Mouse (Mus musculus) liver, postnatal 0 days (tissue): ENCODE results near the gene Abhd17b. TPM values are rescaled to one million over a fixed set of nuclear protein-coding genes. Genes with fewer than 3 reads are reported as not detected.
A peak's percentile ranks its signal among the peaks of the same experiment; 100 is the strongest.
"Not testable (repeated sequence)": the region's sequence is repeated elsewhere in the genome, so short reads cannot be mapped to it uniquely, and the experiment has no call there.

Source experiments
- ATAC-seq: fragments of 200-750 bp; cut with Nextera tagmentation; 2 replicates; pipeline ENCODE4 v1.8.0; 2017; ENCODE audit warnings: mild to moderate bottlenecking, moderate library complexity
- DNase-seq: peaks from one replicate; pipeline ENCODE4 v3.0.0-alpha.2; 2016
- H3K27ac ChIP-seq: fragments of 300-500 bp; sonication (generic); 2 replicates; pipeline ENCODE4 v1.5.1; 2014; ENCODE audit warnings: antibody characterized with exemption, moderate library complexity, mild to moderate bottlenecking, low read depth
- H3K27me3 ChIP-seq: fragments of 300-500 bp; sonication (generic); 2 replicates; pipeline ENCODE4 v1.6.1; 2014; ENCODE audit warnings: low read length, control low read depth, mixed read lengths; ENCODE audit not compliant: insufficient read depth
- H3K36me3 ChIP-seq: fragments of 300-500 bp; sonication (generic); replicated peaks from 2 replicates; pipeline ENCODE4 v1.6.1; 2014; ENCODE audit warnings: mild to moderate bottlenecking, control low read depth, low read length, moderate library complexity, mixed read lengths; ENCODE audit not compliant: insufficient read depth
- H3K4me1 ChIP-seq: fragments of 300-500 bp; sonication (generic); 2 replicates; pipeline ENCODE4 v1.6.1; 2014; ENCODE audit warnings: antibody characterized with exemption, mild to moderate bottlenecking, control low read depth; ENCODE audit not compliant: insufficient read depth
- H3K4me2 ChIP-seq: fragments of 300-500 bp; sonication (generic); 2 replicates; pipeline ENCODE4 v1.6.1; 2014; ENCODE audit warnings: low read depth, mild to moderate bottlenecking, low read length, moderate library complexity, mixed read lengths
- H3K4me3 ChIP-seq: fragments of 300-500 bp; sonication (generic); 2 replicates; pipeline ENCODE4 v1.5.1; 2014; ENCODE audit warnings: low read depth, low read length
- H3K9ac ChIP-seq: fragments of 300-500 bp; sonication (generic); replicated peaks from 2 replicates; pipeline ENCODE4 v1.6.1; 2014; ENCODE audit warnings: mild to moderate bottlenecking, moderate library complexity
- H3K9me3 ChIP-seq: fragments of 300-500 bp; sonication (generic); 2 replicates; pipeline ENCODE4 v1.6.1; 2016; ENCODE audit warnings: mild to moderate bottlenecking, control low read depth, low read length, mixed read lengths
- CTCF ChIP-seq: sonication (generic); IDR thresholded peaks from 2 replicates; pipeline ENCODE4 v1.5.1; 2016; ENCODE audit warnings: antibody characterized with exemption, low read depth
- EP300 ChIP-seq: IDR thresholded peaks from 2 replicates; pipeline ENCODE4 v1.6.1; 2016; ENCODE audit warnings: antibody characterized with exemption, low read depth, mild to moderate bottlenecking
- WGBS: fragments of 180-500 bp; shearing (Covaris S2); extraction: QIAGEN DNeasy Blood & Tissue Kit; methylation state at CpG from one replicate; pipeline ENCODE4 v1.1.7; 2014; ENCODE audit not compliant: insufficient replicate concordance; 5-methylcytosine and 5-hydroxymethylcytosine counted together
- polyA plus RNA-seq: library from polyadenylated mRNA; unstranded; fragments of >200 nt; fragmentation: Nextera tagmentation; extraction: Ambion mirVana; gene quantifications from 2 replicates; pipeline ENCODE4 v1.2.1, GENCODE M21; 2015

The Abhd17b gene
- polyA plus RNA-seq, 1 experiment from 2014 or later: 13.9 TPM

DNA sequence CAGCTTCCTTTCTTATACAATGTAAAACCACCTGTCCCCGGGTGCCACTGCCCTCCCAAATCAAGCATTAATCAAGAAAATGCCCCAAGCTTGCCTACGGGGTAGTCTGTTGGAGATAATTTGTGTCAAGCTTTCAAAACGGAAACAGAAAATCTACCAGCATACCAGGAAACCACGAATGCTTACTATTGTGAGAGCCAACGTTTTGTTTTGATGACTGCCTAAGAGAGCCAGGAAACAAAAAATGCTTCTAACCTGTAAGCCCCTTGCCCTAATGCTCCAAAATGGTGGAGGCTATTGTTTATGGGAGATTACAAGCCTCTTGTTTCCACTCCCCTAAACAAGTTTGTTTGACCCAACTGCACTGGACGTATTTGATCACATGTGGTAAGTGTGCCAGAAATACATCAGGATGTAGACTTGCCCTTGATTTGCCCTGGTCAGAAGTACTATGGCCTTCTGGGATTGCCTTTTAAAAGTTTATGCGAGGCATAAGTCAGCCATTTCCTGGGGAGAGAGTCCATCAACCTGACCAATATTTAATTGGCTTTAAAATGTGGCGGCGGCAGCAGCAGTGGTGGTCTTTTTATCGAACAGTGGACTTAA, 61.4 kb downstream of the Abhd17b start:
- no peaks in the 10 kb centered on the region for H3K27me3 ChIP-seq
- 48% methylated on average over 10 of the region's 10 CpGs for WGBS
- H3K4me3 ChIP-seq: peak overlapping the region; percentile 21; the same call in 1 of the 2 replicates
- DNase-seq: no peak
- ATAC-seq: 0 out of 2 replicates have a peak, but pooled peaks have one; percentile 13
- 0 out of 2 replicates have a peak overlapping the region, but pooled peaks have one; percentile 49 for H3K27ac ChIP-seq
- H3K4me2 ChIP-seq: peak overlapping the region; percentile 45
- no peaks in the 10 kb centered on the region for H3K36me3 ChIP-seq
- no peak for TF ChIP-seq CTCF
- TF ChIP-seq EP300: no peak
- no peaks in the 10 kb centered on the region for H3K9me3 ChIP-seq
- H3K9ac ChIP-seq: no peak overlapping the region
- 0 out of 2 replicates have a peak, but pooled peaks cover 2% of the 10 kb centered on the region for H3K4me1 ChIP-seq

DNA sequence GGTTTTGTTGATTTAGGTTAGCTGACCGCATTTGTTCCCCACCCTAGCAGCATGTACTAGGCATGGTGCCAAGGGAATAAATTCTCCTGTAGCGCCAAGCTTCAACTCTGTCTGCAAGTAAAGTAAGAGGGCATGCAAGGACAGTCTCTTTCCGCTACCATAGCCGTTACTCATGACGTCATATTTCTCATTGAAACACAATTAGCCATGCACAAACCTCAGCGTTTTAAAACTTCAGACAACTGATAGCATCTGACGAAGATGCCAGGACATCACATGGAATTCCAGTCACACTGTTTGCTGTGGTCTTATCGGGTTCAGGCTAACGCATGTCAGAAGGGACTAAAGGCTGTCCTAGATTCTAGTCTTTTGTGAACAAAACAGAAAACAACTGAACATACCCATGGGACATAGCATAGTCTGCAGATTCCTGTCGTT, 62.0 kb downstream of the Abhd17b start:
- 0 out of 2 replicates have a peak, but pooled peaks cover 2% of the 10 kb centered on the region for H3K4me1 ChIP-seq
- H3K4me2 ChIP-seq: no peak overlapping the region
- H3K9me3 ChIP-seq: no peaks in the 10 kb centered on the region
- DNase-seq (no peak), ATAC-seq (no peak)
- H3K9ac ChIP-seq: no peak overlapping the region
- 73% methylated on average over 10 of the region's 10 CpGs for WGBS
- no peak overlapping the region for H3K4me3 ChIP-seq
- H3K36me3 ChIP-seq: no peaks in the 10 kb centered on the region
- no peak overlapping the region for H3K27ac ChIP-seq
- no peaks in the 10 kb centered on the region for H3K27me3 ChIP-seq
- TF ChIP-seq EP300 (no peak), CTCF (no peak)

DNA sequence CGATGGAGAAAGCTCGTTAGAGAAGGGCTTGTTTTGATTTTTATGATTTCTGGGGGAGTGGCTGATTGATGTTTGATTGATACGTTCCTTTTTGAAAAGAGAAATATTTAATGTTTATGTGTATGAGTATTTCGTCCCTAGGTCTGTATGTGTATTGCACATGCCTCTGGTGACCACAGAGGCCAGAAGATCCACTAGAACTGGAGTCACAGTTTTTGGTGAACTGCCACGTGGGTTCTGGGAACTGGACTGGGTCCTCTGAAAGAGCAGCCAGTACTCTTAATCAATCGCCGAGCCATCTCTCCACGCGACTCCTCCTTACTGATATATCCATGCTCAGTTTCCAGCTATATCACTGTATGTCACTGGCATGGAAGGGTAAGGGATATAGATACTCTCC, 62.5 kb downstream of the Abhd17b start:
- H3K27me3 ChIP-seq: no peaks in the 10 kb centered on the region
- H3K9me3 ChIP-seq: no peaks in the 10 kb centered on the region
- ATAC-seq (no peak), DNase-seq (no peak)
- H3K4me2 ChIP-seq: no peak overlapping the region
- H3K36me3 ChIP-seq: no peaks in the 10 kb centered on the region
- H3K27ac ChIP-seq: no peak overlapping the region
- 0 out of 2 replicates have a peak, but pooled peaks cover 2% of the 10 kb centered on the region for H3K4me1 ChIP-seq
- 79% methylated on average over 9 of the region's 9 CpGs for WGBS
- H3K4me3 ChIP-seq: no peak overlapping the region
- no peak overlapping the region for H3K9ac ChIP-seq
- TF ChIP-seq CTCF (no peak), EP300 (no peak)

DNA sequence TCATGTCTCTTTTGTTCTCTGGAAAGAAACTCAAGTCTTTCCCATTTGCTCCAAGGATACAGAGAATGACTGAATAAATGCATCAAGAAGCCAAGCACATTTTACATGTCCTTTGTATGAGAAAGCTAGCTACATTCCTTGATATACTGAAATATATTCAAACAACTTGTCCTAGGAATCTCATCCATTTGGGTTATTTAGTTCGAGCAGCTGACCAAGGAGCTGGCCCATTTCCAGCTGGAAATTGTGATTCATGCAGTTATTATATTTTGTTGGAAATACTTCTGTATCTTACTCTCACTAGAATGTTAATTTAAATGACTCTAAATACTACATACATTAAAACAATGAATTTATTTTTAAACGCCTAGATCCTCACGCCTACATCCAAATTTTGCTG, 63.5 kb downstream of the Abhd17b start:
- Histone ChIP-seq H3K27ac (no peak overlapping the region), H3K27me3 (no peaks in the 10 kb centered on the region), H3K4me3 (no peak overlapping the region), H3K9me3 (no peaks in the 10 kb centered on the region), H3K36me3 (no peaks in the 10 kb centered on the region), H3K4me2 (no peak overlapping the region), H3K9ac (no peak overlapping the region), H3K4me1 (0 out of 2 replicates have a peak, but pooled peaks cover 2% of the 10 kb centered on the region)
- TF ChIP-seq CTCF (no peak), EP300 (no peak)
- ATAC-seq (no peak), DNase-seq (no peak)
- WGBS: 79% methylated on average over 3 of the region's 3 CpGs

DNA sequence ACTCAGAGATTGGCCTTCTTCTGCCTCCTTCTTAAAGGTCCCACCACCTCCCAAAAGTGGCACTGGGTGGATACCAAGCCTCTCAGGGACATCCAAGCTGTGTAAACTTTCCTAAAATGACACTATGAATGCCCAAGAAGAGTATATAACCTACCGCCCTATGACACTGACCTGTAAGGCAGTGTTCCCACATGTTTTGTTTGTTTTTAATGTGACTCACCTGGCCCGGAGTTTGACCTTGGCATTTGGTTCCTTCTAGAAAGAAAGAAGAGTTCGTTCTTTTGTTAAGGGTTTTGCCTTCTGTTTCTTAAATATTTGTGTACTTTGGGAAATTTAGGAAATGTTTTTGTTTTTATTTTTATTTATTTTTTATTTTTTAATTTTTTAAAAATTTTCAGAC, 66.2 kb downstream of the Abhd17b start:
- 77% methylated on average over 3 of the region's 3 CpGs for WGBS
- H3K4me3 ChIP-seq: no peak overlapping the region

DNA sequence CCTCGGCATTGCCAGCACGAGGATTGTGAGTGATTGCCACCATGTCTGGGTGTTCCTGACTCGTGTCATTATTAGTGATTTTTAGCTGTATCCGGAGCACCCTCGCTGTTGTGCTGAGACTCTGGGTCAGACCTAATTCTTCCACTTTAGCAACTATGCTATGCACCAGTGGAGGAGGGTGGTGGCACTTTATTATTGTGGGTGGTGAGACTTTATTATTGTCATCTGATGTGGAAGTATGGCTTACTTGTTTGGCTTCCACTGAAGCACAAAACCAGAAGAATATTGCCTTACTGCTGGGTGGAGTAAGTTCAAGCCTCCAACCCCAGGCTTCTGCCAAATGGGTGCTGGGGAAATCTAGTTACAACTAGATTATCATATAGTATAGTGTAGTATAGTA, 68.0 kb downstream of the Abhd17b start:
- no peak for TF ChIP-seq EP300
- no peak for TF ChIP-seq CTCF
- ATAC-seq: no peak

More for the DNA sequence above, 66.2 kb downstream of the Abhd17b start:
- ATAC-seq: no peak
- Histone ChIP-seq H3K9me3 (no peaks in the 10 kb centered on the region), H3K9ac (no peak overlapping the region), H3K4me1 (0 out of 2 replicates have a peak, but pooled peaks cover 2% of the 10 kb centered on the region), H3K27me3 (no peaks in the 10 kb centered on the region), H3K36me3 (no peaks in the 10 kb centered on the region), H3K4me2 (no peak overlapping the region), H3K27ac (no peak overlapping the region)
- DNase-seq: no peak
- no peak for TF ChIP-seq EP300
- TF ChIP-seq CTCF: no peak

DNA sequence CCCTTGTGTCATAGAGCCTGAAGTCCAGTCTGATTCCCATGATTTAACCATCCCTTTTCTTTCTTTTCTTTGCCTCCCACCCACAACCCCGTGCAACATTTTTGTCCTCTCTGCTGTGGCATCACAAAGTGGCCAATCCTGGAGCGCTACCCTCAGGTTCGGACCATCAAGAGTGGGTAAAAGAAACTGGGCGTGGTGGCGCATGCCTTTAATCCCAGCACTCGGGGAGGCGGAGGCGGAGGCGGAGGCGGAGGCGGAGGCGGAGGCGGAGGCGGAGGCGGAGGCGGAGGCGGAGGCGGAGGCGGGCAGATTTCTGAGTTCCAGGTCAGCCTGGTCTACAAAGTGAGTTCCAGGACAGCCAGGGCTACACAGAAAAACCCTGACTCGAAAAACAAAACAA, 70.3 kb downstream of the Abhd17b start:
- not testable (repeated sequence) for H3K4me1 ChIP-seq, H3K36me3 ChIP-seq, H3K9ac ChIP-seq, H3K9me3 ChIP-seq, H3K27ac ChIP-seq, H3K4me2 ChIP-seq, DNase-seq, ATAC-seq, H3K4me3 ChIP-seq, H3K27me3 ChIP-seq
- WGBS: 94% methylated on average over 20 of the region's 20 CpGs

More for the DNA sequence above, 68.0 kb downstream of the Abhd17b start:
- H3K9me3 ChIP-seq: no peaks in the 10 kb centered on the region
- no peak for DNase-seq
- H3K36me3 ChIP-seq: no peaks in the 10 kb centered on the region
- H3K9ac ChIP-seq: no peak overlapping the region
- no peak overlapping the region for H3K4me2 ChIP-seq
- no peaks in the 10 kb centered on the region for H3K27me3 ChIP-seq
- no peaks in the 10 kb centered on the region for H3K4me1 ChIP-seq
- WGBS: 74% methylated on average over 5 of the region's 5 CpGs
- H3K27ac ChIP-seq: no peak overlapping the region
- no peak overlapping the region for H3K4me3 ChIP-seq
